8 mouse cellular contexts compared by ENCODE assay signal in the genomic region with DNA sequence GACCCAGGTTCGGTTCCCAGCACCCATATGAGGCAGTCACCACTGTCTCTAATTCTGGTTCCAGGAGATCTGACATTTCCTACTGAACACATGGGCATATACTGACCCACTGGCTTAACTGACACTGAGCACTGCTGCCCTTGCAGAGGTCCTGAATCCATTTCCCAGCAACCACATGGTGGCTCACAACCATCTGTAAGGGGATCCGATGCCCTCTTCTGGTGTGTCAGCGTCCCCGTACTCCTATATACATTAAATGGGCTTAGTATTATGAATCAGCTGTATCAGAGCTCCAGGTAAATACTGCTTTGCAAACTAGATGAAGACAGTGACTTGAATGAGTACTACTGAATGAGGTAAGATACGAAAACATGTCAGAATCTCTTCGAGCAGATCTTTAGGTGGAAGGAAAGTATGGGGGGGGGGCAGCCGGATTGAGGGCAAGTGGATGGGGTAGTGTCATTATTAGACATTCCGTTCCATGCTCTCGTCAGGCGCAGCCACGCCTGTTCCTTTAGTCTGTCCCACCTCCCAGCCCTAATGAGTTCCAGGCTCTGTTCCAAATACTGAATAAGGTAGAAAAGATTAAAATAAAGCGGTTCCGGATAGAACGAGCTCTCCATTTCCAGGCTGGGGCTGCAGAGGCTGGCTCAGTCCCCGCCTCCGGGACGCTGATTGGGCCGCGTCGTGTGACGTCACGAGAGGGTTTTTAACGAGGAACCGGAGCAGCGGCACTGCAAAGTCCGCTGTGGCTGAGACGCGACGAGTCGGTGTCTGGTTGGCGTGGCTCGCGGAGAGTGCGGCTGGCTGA. TPM values are rescaled to one million over a fixed set of nuclear protein-coding genes. Genes with fewer than 3 reads are reported as not detected.
A peak's percentile ranks its signal among the peaks of the same experiment; 100 is the strongest.
DNase-seq lines count a peak whose midpoint lies in the region; ATAC-seq lines count a peak whose summit lies in the region.

A gene (plus strand): TSS at position 717 of the 811 bp plus-strand sequence.

- ATAC-seq in hindbrain, embryonic 13.5 days (ENCODE audit: low FRiP score), result peak; percentile 94

- peak; percentile 94 for DNase-seq in Muller cell, postnatal 12 days (ENCODE audit: inconsistent ontology term)
- peak; percentile 97 for DNase-seq in cerebellum, postnatal 10 days
- DNase-seq in frontal cortex, postnatal 14 days (ENCODE audit: low spot score in 2 of 2), result peak; percentile 89 to 96
- peak; percentile 88 to 91 for DNase-seq in layer of hippocampus, postnatal 25 days (ENCODE audit: extremely low spot score in 1 of 2, low spot score in 1 of 2)
- DNase-seq in lung, postnatal 25 days (ENCODE audit: low spot score), result peak; percentile 97
- peak; percentile 94 for DNase-seq in retina, embryonic 14.5 days (ENCODE audit: low spot score)
- peak; percentile 97 for DNase-seq in thymus, postnatal 4 days

- WGBS in hindbrain, embryonic 13.5 days, result 7% methylated on average over 34 of the region's 34 CpGs

- no peaks in the 10 kb centered on the region for H3K9me3 ChIP-seq in hindbrain, embryonic 13.5 days

- peak within 1 kb of the TSS; percentile 82 for H3K9ac ChIP-seq in hindbrain, embryonic 13.5 days

- peaks cover 40% of the 10 kb centered on the region for H3K4me1 ChIP-seq in hindbrain, embryonic 13.5 days (replicated peaks)

- H3K27ac ChIP-seq in hindbrain, embryonic 13.5 days, result peak within 1 kb of the TSS; percentile 85

- peak within 1 kb of the TSS; percentile 62 for H3K4me3 ChIP-seq in hindbrain, embryonic 13.5 days

- H3K27me3 ChIP-seq in hindbrain, embryonic 13.5 days, result 0 out of 2 replicates have a peak, but pooled peaks cover 3% of the 10 kb centered on the region

- H3K36me3 ChIP-seq in hindbrain, embryonic 13.5 days, result no peaks in the 10 kb centered on the region

- H3K4me2 ChIP-seq in hindbrain, embryonic 13.5 days, result peak within 1 kb of the TSS; percentile 86

RNA-seq across cellular contexts. Expression of the gene that starts here (rescaled TPM):
- 8.0 and 10.7 TPM in 2 replicates for polyA plus RNA-seq in hindbrain, embryonic 13.5 days (2015; fragmentation: Nextera tagmentation; extraction: Ambion mirVana)
- 10 to 100 TPM; 10.4 to 11.9 TPM for total RNA-seq in layer of hippocampus, postnatal 25 days (2021)

Comparison
In these comparisons a context has a peak if more than half of its experiments do, and no peak if none do; other contexts are left out.
1. Peak in every context shown above with its lines: DNase-seq, ATAC-seq, H3K4me3 ChIP-seq and H3K27ac ChIP-seq.